Mouse (Mus musculus): ENCODE data around the gene Htr5a. TPM values are rescaled to one million over a fixed set of nuclear protein-coding genes. Genes with fewer than 3 reads are reported as not detected.

Htr5a gene
- polyA plus RNA-seq, 1 experiment from 2014 or later: not detected

- DNase-seq (ENCODE audit: low spot score) (no peak), ATAC-seq (ENCODE audit: low FRiP score, low TSS enrichment) (no peak)
- Histone ChIP-seq H3K27me3 (ENCODE audit: control insufficient read depth, insufficient read depth, low read length) (no peaks in the 10 kb centered on the region), H3K4me2 (replicated peaks; ENCODE audit: low read depth) (no peak overlapping the region), H3K27ac (replicated peaks) (no peak overlapping the region), H3K36me3 (ENCODE audit: control insufficient read depth, insufficient read depth, low read length) (no peaks in the 10 kb centered on the region), H3K9me3 (ENCODE audit: control insufficient read depth, low read length) (no peaks in the 10 kb centered on the region), H3K4me3 (ENCODE audit: low read depth, low read length) (no peak overlapping the region), H3K4me1 (replicated peaks; ENCODE audit: control insufficient read depth, insufficient read depth) (no peaks in the 10 kb centered on the region), H3K9ac (ENCODE audit: low read length) (no peak overlapping the region)
- 42% methylated on average over 3 of the region's 3 CpGs for WGBS
- TF ChIP-seq EP300 (optimal IDR thresholded peaks at IDR 0.05) (no peak), CTCF (IDR thresholded peaks at IDR 0.05; ENCODE audit: low read depth) (no peak)
Measured at GRCm38 (mm10) chr5:27818840-27819672, 22.9 kb upstream of the Htr5a start.

GRCm38 (mm10) chr5:27821161-27821560 lies 20.8 kb upstream of the Htr5a start:
- ATAC-seq (ENCODE audit: low FRiP score, low TSS enrichment) (no peak), DNase-seq (ENCODE audit: low spot score) (no peak)
- Histone ChIP-seq H3K4me2 (replicated peaks; ENCODE audit: low read depth) (no peak overlapping the region), H3K9ac (ENCODE audit: low read length) (no peak overlapping the region), H3K27ac (replicated peaks) (no peak overlapping the region), H3K9me3 (ENCODE audit: control insufficient read depth, low read length) (no peaks in the 10 kb centered on the region), H3K4me3 (ENCODE audit: low read depth, low read length) (no peak overlapping the region), H3K27me3 (ENCODE audit: control insufficient read depth, insufficient read depth, low read length) (no peaks in the 10 kb centered on the region), H3K36me3 (ENCODE audit: control insufficient read depth, insufficient read depth, low read length) (no peaks in the 10 kb centered on the region), H3K4me1 (replicated peaks; ENCODE audit: control insufficient read depth, insufficient read depth) (no peaks in the 10 kb centered on the region)
- TF ChIP-seq CTCF (IDR thresholded peaks at IDR 0.05; ENCODE audit: low read depth) (no peak), EP300 (optimal IDR thresholded peaks at IDR 0.05) (no peak)
- WGBS: 45% methylated on average over 6 of the region's 6 CpGs

GRCm38 (mm10) chr5:27827971-27828370 lies 14.0 kb upstream of the Htr5a start:
- H3K27me3 ChIP-seq (ENCODE audit: control insufficient read depth, insufficient read depth, low read length): no peaks in the 10 kb centered on the region
- H3K4me1 ChIP-seq (replicated peaks; ENCODE audit: control insufficient read depth, insufficient read depth): no peaks in the 10 kb centered on the region
- no peak overlapping the region for H3K9ac ChIP-seq (ENCODE audit: low read length)
- H3K4me3 ChIP-seq (ENCODE audit: low read depth, low read length): no peak overlapping the region
- no peaks in the 10 kb centered on the region for H3K36me3 ChIP-seq (ENCODE audit: control insufficient read depth, insufficient read depth, low read length)
- whole genome bisulfite sequencing: 73% methylated on average over 7 of the region's 7 CpGs
- ATAC-seq (ENCODE audit: low FRiP score, low TSS enrichment) (no peak), DNase-seq (ENCODE audit: low spot score) (no peak)
- H3K27ac ChIP-seq (replicated peaks): no peak overlapping the region
- H3K4me2 ChIP-seq (replicated peaks; ENCODE audit: low read depth): no peak overlapping the region
- no peaks in the 10 kb centered on the region for H3K9me3 ChIP-seq (ENCODE audit: control insufficient read depth, low read length)
- TF ChIP-seq CTCF (IDR thresholded peaks at IDR 0.05; ENCODE audit: low read depth) (no peak), EP300 (optimal IDR thresholded peaks at IDR 0.05) (no peak)

GRCm38 (mm10) chr5:27835096-27835495 lies 6.9 kb upstream of the Htr5a start:
- no peak overlapping the region for H3K4me3 ChIP-seq (ENCODE audit: low read depth, low read length)
- TF ChIP-seq EP300 (optimal IDR thresholded peaks at IDR 0.05): no peak
- TF ChIP-seq CTCF (IDR thresholded peaks at IDR 0.05; ENCODE audit: low read depth): no peak
- 71% methylated on average over 2 of the region's 2 CpGs for WGBS

GRCm38 (mm10) chr5:27838061-27838460 lies 3.9 kb upstream of the Htr5a start:
- no peak overlapping the region for H3K9ac ChIP-seq (ENCODE audit: low read length)
- DNase-seq (ENCODE audit: low spot score) (no peak), ATAC-seq (ENCODE audit: low FRiP score, low TSS enrichment) (no peak)
- WGBS: 51% methylated on average over 4 of the region's 4 CpGs
- no peak for TF ChIP-seq EP300 (optimal IDR thresholded peaks at IDR 0.05)
- no peak for TF ChIP-seq CTCF (IDR thresholded peaks at IDR 0.05; ENCODE audit: low read depth)
- no peaks in the 10 kb centered on the region for H3K27me3 ChIP-seq (ENCODE audit: control insufficient read depth, insufficient read depth, low read length)
- no peak overlapping the region for H3K4me3 ChIP-seq (ENCODE audit: low read depth, low read length)
- no peak overlapping the region for H3K27ac ChIP-seq (replicated peaks)
- H3K4me1 ChIP-seq (replicated peaks; ENCODE audit: control insufficient read depth, insufficient read depth): no peaks in the 10 kb centered on the region
- no peaks in the 10 kb centered on the region for H3K9me3 ChIP-seq (ENCODE audit: control insufficient read depth, low read length)
- no peak overlapping the region for H3K4me2 ChIP-seq (replicated peaks; ENCODE audit: low read depth)
- no peaks in the 10 kb centered on the region for H3K36me3 ChIP-seq (ENCODE audit: control insufficient read depth, insufficient read depth, low read length)

More at GRCm38 (mm10) chr5:27835096-27835495, 6.9 kb upstream of the Htr5a start:
- no peak overlapping the region for H3K4me2 ChIP-seq (replicated peaks; ENCODE audit: low read depth)
- H3K36me3 ChIP-seq (ENCODE audit: control insufficient read depth, insufficient read depth, low read length): no peaks in the 10 kb centered on the region
- DNase-seq (ENCODE audit: low spot score): no peak
- H3K9ac ChIP-seq (ENCODE audit: low read length): no peak overlapping the region
- no peaks in the 10 kb centered on the region for H3K27me3 ChIP-seq (ENCODE audit: control insufficient read depth, insufficient read depth, low read length)
- no peaks in the 10 kb centered on the region for H3K4me1 ChIP-seq (replicated peaks; ENCODE audit: control insufficient read depth, insufficient read depth)
- no peaks in the 10 kb centered on the region for H3K9me3 ChIP-seq (ENCODE audit: control insufficient read depth, low read length)
- no peak for ATAC-seq (ENCODE audit: low FRiP score, low TSS enrichment)
- H3K27ac ChIP-seq (replicated peaks): no peak overlapping the region

GRCm38 (mm10) chr5:27842671-27843320 lies 847 bp downstream of the Htr5a start:
- Histone ChIP-seq H3K27ac (replicated peaks) (no peak overlapping the region), H3K4me1 (replicated peaks; ENCODE audit: control insufficient read depth, insufficient read depth) (no peaks in the 10 kb centered on the region), H3K27me3 (ENCODE audit: control insufficient read depth, insufficient read depth, low read length) (no peaks in the 10 kb centered on the region), H3K9me3 (ENCODE audit: control insufficient read depth, low read length) (no peaks in the 10 kb centered on the region), H3K4me2 (replicated peaks; ENCODE audit: low read depth) (no peak overlapping the region), H3K4me3 (ENCODE audit: low read depth, low read length) (no peak overlapping the region), H3K36me3 (ENCODE audit: control insufficient read depth, insufficient read depth, low read length) (no peaks in the 10 kb centered on the region), H3K9ac (ENCODE audit: low read length) (no peak overlapping the region)
- ATAC-seq (ENCODE audit: low FRiP score, low TSS enrichment) (no peak), DNase-seq (ENCODE audit: low spot score) (no peak)
- TF ChIP-seq EP300 (optimal IDR thresholded peaks at IDR 0.05): no peak
- TF ChIP-seq CTCF (IDR thresholded peaks at IDR 0.05; ENCODE audit: low read depth): no peak
- WGBS: 67% methylated on average over 28 of the region's 28 CpGs

All from stomach, postnatal 0 days (tissue).